13 mouse cellular contexts compared by ENCODE assay signal in genomic region chr9:87115456-87115931, GRCm38 (mm10). TPM values are rescaled to one million over a fixed set of nuclear protein-coding genes. Genes with fewer than 3 reads are reported as not detected.
DNase-seq lines count a peak whose midpoint lies in the region; ATAC-seq and TF ChIP-seq lines count a peak whose summit lies in the region.
"Had no signal": no experiment of that assay in that cellular context is flagged by ENCODE, and none has a peak within 500 bp of the region (broad histone marks: within the 10 kb centered on the region; RNA-seq: fewer than 3 reads in every experiment).

No protein-coding gene starts in this region.

- H3K4me1 ChIP-seq in hindbrain, embryonic 16.5 days (ENCODE audit: control insufficient read depth, insufficient read depth, low read depth, low read length) = peaks cover 12% of the 10 kb centered on the region

- no peak overlapping the region for H3K4me3 ChIP-seq in hindbrain, embryonic 16.5 days (ENCODE audit: low read length)
- H3K4me3 ChIP-seq in myocyte = no peak overlapping the region
- H3K4me3 ChIP-seq: heart, adult 2 months had no signal

- H3K27ac ChIP-seq in hindbrain, embryonic 16.5 days (ENCODE audit: low read depth, low read length) = peak overlapping the region; percentile 83
- H3K27ac ChIP-seq: heart, adult 2 months had no signal

- peak; percentile 15 for DNase-seq in layer of hippocampus, adult 9-11 months
- no peak for DNase-seq in layer of hippocampus, adult 9-10 months (ENCODE audit: low spot score)
- DNase-seq in brain, embryonic 18.5 days (ENCODE audit: low read depth, low spot score) = peak; percentile 64
- no peak for DNase-seq in adrenal gland, postnatal 4 days (ENCODE audit: low spot score in 2 of 2)
- DNase-seq in ovary, postnatal 14 days (ENCODE audit: low spot score) = no peak
- no peak for DNase-seq in ovary, postnatal 36 days (ENCODE audit: low spot score)
- DNase-seq: cerebellum, postnatal 36 days; heart, adult 2 months; kidney, postnatal 36 days had no signal

- H3K9ac ChIP-seq in hindbrain, embryonic 16.5 days (ENCODE audit: low read depth, low read length) = peak overlapping the region; percentile 28; the same call in 1 of the 2 replicates

- no peaks in the 10 kb centered on the region for H3K79me2 ChIP-seq in myocyte (ENCODE audit: control insufficient read depth, insufficient read depth)

- no peaks in the 10 kb centered on the region for H3K9me3 ChIP-seq in hindbrain, embryonic 16.5 days (ENCODE audit: control insufficient read depth, low read length)

- H3K36me3 ChIP-seq in hindbrain, embryonic 16.5 days (ENCODE audit: control insufficient read depth, insufficient read depth, low read length) = no peaks in the 10 kb centered on the region
- H3K36me3 ChIP-seq in myocyte (ENCODE audit: control insufficient read depth, insufficient read depth) = no peaks in the 10 kb centered on the region

- no peak for TF ChIP-seq POLR2A in myocyte (IDR thresholded peaks at IDR 0.05; ENCODE audit: insufficient read length, low read depth)

- no peaks in the 10 kb centered on the region for H3K27me3 ChIP-seq in hindbrain, embryonic 16.5 days (replicated peaks; ENCODE audit: control insufficient read depth, insufficient read depth, low read length)
- H3K27me3 ChIP-seq in myocyte (ENCODE audit: control insufficient read depth, insufficient read depth, insufficient read length) = no peaks in the 10 kb centered on the region

- peak overlapping the region; percentile 37 for H3K4me2 ChIP-seq in hindbrain, embryonic 16.5 days (ENCODE audit: low read length)
- peak overlapping the region; percentile 32 for H3K4me2 ChIP-seq in myocyte (ENCODE audit: low read depth)

- H3ac ChIP-seq in myocyte (ENCODE audit: control insufficient read depth, insufficient read length) = no peak overlapping the region

- 12% methylated on average over 6 of the region's 6 CpGs for WGBS in hindbrain, embryonic 16.5 days

- peak; percentile 90 for ATAC-seq in hindbrain, embryonic 16.5 days

TF ChIP-seq in myocyte, 11 proteins besides CTCF, POLR2A, EP300 and RAD21:
- TF ChIP-seq TCF12 (IDR thresholded peaks at IDR 0.05; ENCODE audit: insufficient read depth, poor library complexity, severe bottlenecking) = no peak
- TF ChIP-seq MYOD1 (IDR thresholded peaks at IDR 0.05; ENCODE audit: control insufficient read depth in 1 of 3, insufficient read length in 2 of 3, low read depth in 2 of 3) = no peak
- TF ChIP-seq REST (IDR thresholded peaks at IDR 0.05; ENCODE audit: insufficient read depth, insufficient read length) = no peak
- no peak for TF ChIP-seq CEBPB (IDR thresholded peaks at IDR 0.05; ENCODE audit: insufficient read depth, poor library complexity, severe bottlenecking)
- no peak for TF ChIP-seq TCF3 (IDR thresholded peaks at IDR 0.05; ENCODE audit: insufficient read length, low read depth)
- TF ChIP-seq POLR2AphosphoS2 (IDR thresholded peaks at IDR 0.05; ENCODE audit: insufficient read length, low read depth) = no peak
- no peak for TF ChIP-seq SRF (IDR thresholded peaks at IDR 0.05; ENCODE audit: control insufficient read depth, insufficient read length, low read depth)
- no peak for TF ChIP-seq MAX (IDR thresholded peaks at IDR 0.05; ENCODE audit: low read depth)
- TF ChIP-seq MYOG (IDR thresholded peaks at IDR 0.05; ENCODE audit: control insufficient read depth in 1 of 3, insufficient read depth in 1 of 3, insufficient read length in 2 of 3, low read depth in 2 of 3) = no peak
- no peak for TF ChIP-seq USF1 (IDR thresholded peaks at IDR 0.05; ENCODE audit: low read depth)
- TF ChIP-seq E2F4 (IDR thresholded peaks at IDR 0.05; ENCODE audit: insufficient read depth) = no peak

RNA-seq across cellular contexts. Expression of gene Mrap2, which starts 28.6 kb away (rescaled TPM):
- 5.1 and 6.7 TPM in 2 replicates for polyA plus RNA-seq in hindbrain, embryonic 16.5 days (2015; fragmentation: Nextera tagmentation; extraction: Ambion mirVana)
- polyA plus RNA-seq in myocyte (2012; fragmentation: generic; extraction: Trizol) = 0.02 TPM
- 1 to 10 TPM; 2.1 to 2.9 TPM for total RNA-seq in adrenal gland, postnatal 4 days (2021)
- total RNA-seq: hematopoietic stem cell, adult 5-6 weeks; liver, adult 2 months had no signal
- polyA plus RNA-seq: liver, adult 2 months had no signal

Comparison
In these comparisons a context has a peak if more than half of its experiments do, and no peak if none do; other contexts are left out.
1. DNase-seq: peak in layer of hippocampus, adult 9-11 months (single experiment) and brain, embryonic 18.5 days (single experiment); none in layer of hippocampus, adult 9-10 months (single experiment), adrenal gland, postnatal 4 days (0 of 2), ovary, postnatal 14 days (single experiment) and ovary, postnatal 36 days (single experiment).